Comparison of ENCODE assay signal across 8 mouse cellular contexts in the genomic region with DNA sequence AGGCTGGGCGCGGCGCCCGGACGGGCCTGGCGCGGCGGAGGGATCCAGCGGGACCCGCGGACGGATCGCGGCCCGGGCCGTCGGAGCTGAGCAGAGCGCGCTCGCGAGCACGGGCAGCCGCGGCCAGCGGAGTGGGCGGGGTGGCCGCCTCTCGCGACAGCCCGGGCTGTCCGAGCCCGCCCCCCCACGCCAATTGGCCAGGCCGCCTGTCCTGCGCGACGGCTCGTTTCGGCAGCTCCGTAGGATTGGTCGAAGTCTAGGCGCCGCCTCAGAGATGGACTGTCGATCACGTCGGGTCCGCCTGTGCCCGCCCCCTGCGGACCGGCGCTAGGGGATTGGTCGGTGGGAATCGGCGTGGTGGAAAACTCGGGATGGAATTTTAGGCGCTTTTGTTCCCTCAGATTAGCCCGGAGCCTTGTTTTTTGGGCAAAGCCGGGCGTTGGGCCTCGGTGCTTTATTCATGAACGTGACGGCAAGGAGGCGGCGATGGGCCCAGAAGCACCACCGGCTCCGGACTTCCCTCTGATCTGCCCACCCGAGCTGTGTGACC. TPM values are rescaled to one million over a fixed set of nuclear protein-coding genes. Genes with fewer than 3 reads are reported as not detected.
A peak's percentile ranks its signal among the peaks of the same experiment; 100 is the strongest.
DNase-seq lines count a peak whose midpoint lies in the region; ATAC-seq lines count a peak whose summit lies in the region.

TSS of gene Zcchc14 (minus strand) at position 128 of the 550 bp plus-strand sequence.

- peak; percentile 97 for ATAC-seq in hindbrain, embryonic 15.5 days (ENCODE audit: low FRiP score, low read depth)

- WGBS in hindbrain, embryonic 15.5 days = under 1% methylated on average over 62 of the region's 67 CpGs

- H3K36me3 ChIP-seq in hindbrain, embryonic 15.5 days = no peaks in the 10 kb centered on the region

- DNase-seq in adrenal gland, adult 18-20 months (ENCODE audit: low spot score in 2 of 2) = peak; percentile 92 to 93
- peak; percentile 97 to 99 for DNase-seq in cerebellum, postnatal 36 days
- DNase-seq in gastrocnemius, adult 18-20 months (ENCODE audit: low spot score) = peak; percentile 98
- DNase-seq in layer of hippocampus, postnatal 36 days = peak; percentile 98
- DNase-seq in lung, postnatal 14 days = peak; percentile 97
- peak; percentile 94 for DNase-seq in retina, postnatal 7 days (ENCODE audit: low read depth, low spot score)
- DNase-seq in urinary bladder, postnatal 25 days (ENCODE audit: low spot score) = peak; percentile 93

- peak within 1 kb of the TSS; percentile 77 for H3K4me3 ChIP-seq in hindbrain, embryonic 15.5 days

- H3K9me3 ChIP-seq in hindbrain, embryonic 15.5 days = no peaks in the 10 kb centered on the region

- H3K27ac ChIP-seq in hindbrain, embryonic 15.5 days (replicated peaks) = peak within 1 kb of the TSS; percentile 99

- no peaks in the 10 kb centered on the region for H3K27me3 ChIP-seq in hindbrain, embryonic 15.5 days

- H3K4me1 ChIP-seq in hindbrain, embryonic 15.5 days (replicated peaks) = peaks cover 50% of the 10 kb centered on the region

- H3K4me2 ChIP-seq in hindbrain, embryonic 15.5 days = peak within 1 kb of the TSS; percentile 96

- H3K9ac ChIP-seq in hindbrain, embryonic 15.5 days = peak within 1 kb of the TSS; percentile 90

RNA-seq across cellular contexts. Expression of gene Zcchc14, which starts in this region (rescaled TPM):
- 10 to 100 TPM; 31.8 to 34.6 TPM for total RNA-seq in adrenal gland, adult 18-20 months (2021)
- 10 to 100 TPM; 15.6 to 17.1 TPM for total RNA-seq in gastrocnemius, adult 18-20 months (2021)
- polyA plus RNA-seq in hindbrain, embryonic 15.5 days (2015; fragmentation: Nextera tagmentation; extraction: Ambion mirVana) = 21.6 and 23.9 TPM in 2 replicates
- 100 to 1,000 TPM in 1 of 2 experiments, 10 to 100 TPM in 1; 93.6 to 102 TPM for total RNA-seq in layer of hippocampus, postnatal 36 days (2021)

Comparison
In these comparisons a context has a peak if more than half of its experiments do, and no peak if none do; other contexts are left out.
1. Peak in every context shown above with its lines: DNase-seq, ATAC-seq, H3K4me3 ChIP-seq and H3K27ac ChIP-seq.